Mouse (Mus musculus) CH12.LX (cell line): ENCODE measurements around the gene Epb41l2. TPM values are rescaled to one million over a fixed set of nuclear protein-coding genes. Genes with fewer than 3 reads are reported as not detected.

Experiments
- DNase-seq: peaks from one replicate; pipeline ENCODE4 v3.0.0-alpha.2; 2013; ENCODE audit errors: extremely low read depth
- H3K27ac ChIP-seq: 2 replicates; pipeline ENCODE4 v1.5.1; 2012; ENCODE audit warnings: low read depth, mild to moderate bottlenecking, control low read depth, moderate library complexity; ENCODE audit not compliant: insufficient read depth
- H3K27me3 ChIP-seq: replicated peaks from 2 replicates; pipeline ENCODE3; 2012; ENCODE audit warnings: inconsistent platforms
- H3K36me3 ChIP-seq, 2 experiments: replicated peaks in 1 of 2; 2 replicates each; pipeline versions ENCODE3 to v1.6.1; 2012; ENCODE audit warnings: inconsistent platforms in 1 of 2, low read length in 1 of 2, mild to moderate bottlenecking in 1 of 2, mixed read lengths in 1 of 2, moderate library complexity in 1 of 2; ENCODE audit not compliant: control insufficient read depth in 1 of 2, insufficient read depth in 1 of 2
- H3K4me1 ChIP-seq, 2 experiments: 2 replicates each; pipeline ENCODE4 v1.6.1; 2012; ENCODE audit warnings: inconsistent platforms in 1 of 2, moderate library complexity in 1 of 2; ENCODE audit not compliant: insufficient read depth in 2 of 2, control insufficient read depth in 1 of 2
- H3K4me2 ChIP-seq: 2 replicates; pipeline ENCODE4 v1.6.1; 2012; ENCODE audit warnings: low read depth, mild to moderate bottlenecking, control low read depth; ENCODE audit not compliant: poor library complexity, insufficient read depth, severe bottlenecking
- H3K4me3 ChIP-seq, 3 experiments: fragments of 150-350 bp in 1 of 3; sonication (generic) in 1 of 3; replicated peaks in 1 of 3; 2 replicates each; pipeline versions ENCODE3 to v1.5.1; 2011 to 2012; ENCODE audit warnings: low read depth in 2 of 3, low read length in 2 of 3, mild to moderate bottlenecking in 2 of 3, moderate library complexity in 2 of 3, control low read depth in 1 of 3, improper control_type of control experiment in 1 of 3, inconsistent platforms in 1 of 3, mixed read lengths in 1 of 3; ENCODE audit not compliant: poor library complexity in 1 of 3
- H3K79me2 ChIP-seq: replicated peaks from 2 replicates; pipeline ENCODE4 v1.6.1; 2012; ENCODE audit warnings: mild to moderate bottlenecking, moderate library complexity; ENCODE audit not compliant: control insufficient read depth, poor library complexity, insufficient read depth, severe bottlenecking; ENCODE audit errors: extremely low read depth
- H3K9ac ChIP-seq: 2 replicates; pipeline ENCODE4 v1.6.1; 2012; ENCODE audit warnings: low read depth, mild to moderate bottlenecking, control low read depth, moderate library complexity; ENCODE audit not compliant: insufficient read depth
- H3K9me3 ChIP-seq: replicated peaks from 2 replicates; pipeline ENCODE3; 2012; ENCODE audit warnings: low read length, inconsistent platforms, mixed read lengths
- E2F4 ChIP-seq: IDR thresholded peaks from 2 replicates; pipeline ENCODE4 v1.6.1; 2011; ENCODE audit warnings: low read depth, low read length, improper control_type of control experiment; ENCODE audit not compliant: insufficient replicate concordance
- ELF1 ChIP-seq: IDR thresholded peaks from 2 replicates; pipeline ENCODE4 v1.6.1; 2014; ENCODE audit warnings: low read depth, mild to moderate bottlenecking, inconsistent platforms, low read length, improper control_type of control experiment
- GABPA ChIP-seq: IDR thresholded peaks from 2 replicates; pipeline ENCODE4 v1.6.1; 2012; ENCODE audit warnings: low read depth, low read length, improper control_type of control experiment, inconsistent platforms; ENCODE audit not compliant: insufficient replicate concordance
- HCFC1 ChIP-seq: IDR thresholded peaks from 2 replicates; pipeline ENCODE4 v1.6.1; 2012; ENCODE audit warnings: low read depth, mild to moderate bottlenecking, inconsistent platforms, low read length, improper control_type of control experiment
- KAT2A ChIP-seq: IDR thresholded peaks from 2 replicates; pipeline ENCODE4 v1.6.1; 2012; ENCODE audit warnings: low read length, improper control_type of control experiment, inconsistent platforms; ENCODE audit not compliant: insufficient replicate concordance
- MAFK ChIP-seq: IDR thresholded peaks from 2 replicates; pipeline ENCODE4 v1.6.1; 2011; ENCODE audit warnings: low read length, improper control_type of control experiment; ENCODE audit not compliant: insufficient replicate concordance
- MAX ChIP-seq: IDR thresholded peaks from 2 replicates; pipeline ENCODE4 v1.6.1; 2011; ENCODE audit warnings: low read length, improper control_type of control experiment
- MAZ ChIP-seq: IDR thresholded peaks from 2 replicates; pipeline ENCODE4 v1.6.1; 2012; ENCODE audit warnings: low read depth, mild to moderate bottlenecking, inconsistent platforms, low read length, improper control_type of control experiment, moderate library complexity
- PAX5 ChIP-seq: IDR thresholded peaks from 2 replicates; pipeline ENCODE4 v1.6.1; 2012; ENCODE audit warnings: low read length, inconsistent platforms, mixed read lengths
- POLR2AphosphoS2 ChIP-seq: IDR thresholded peaks from 2 replicates; pipeline ENCODE4 v1.6.1; 2011; ENCODE audit warnings: low read depth, low read length, improper control_type of control experiment
- RCOR1 ChIP-seq: conservative IDR thresholded peaks from 2 replicates; pipeline ENCODE4 v1.6.1; 2012; ENCODE audit warnings: low read depth, mild to moderate bottlenecking, inconsistent platforms, low read length, improper control_type of control experiment
- TBP ChIP-seq: conservative IDR thresholded peaks from 2 replicates; pipeline ENCODE4 v1.6.1; 2011; ENCODE audit warnings: low read depth, low read length, improper control_type of control experiment
- TCF12 ChIP-seq: IDR thresholded peaks from 2 replicates; pipeline ENCODE4 v1.6.1; 2014; ENCODE audit warnings: low read depth, mild to moderate bottlenecking, inconsistent platforms, low read length, improper control_type of control experiment
- ZMIZ1 ChIP-seq: IDR thresholded peaks from 2 replicates; pipeline ENCODE4 v1.6.1; 2012; ENCODE audit warnings: low read depth, mild to moderate bottlenecking, inconsistent platforms, low read length, improper control_type of control experiment
- dilution Hi-C: fragments of 300-500 bp; cut with MboI; formaldehyde crosslinking; loops from 2 replicates; pipeline ENCODE4 v1.14.3; 2020; ENCODE audit warnings: low sequenced_read_pairs; ENCODE audit not compliant: extremely low pct_unique_long_range_greater_than_20kb, extremely low pct_ligation_motif_present
- in situ Hi-C: fragments of 300-500 bp; cut with MboI; formaldehyde crosslinking; loops from 3 replicates; pipeline ENCODE4 v1.14.3; 2019; ENCODE audit warnings: low sequenced_read_pairs, low pct_ligation_motif_present, low pct_unique_long_range_greater_than_20kb, mixed read lengths
- polyA plus RNA-seq: library from polyadenylated mRNA; unstranded; fragments of >175 nt; gene quantifications from 2 replicates; pipeline ENCODE4 v1.2.1, GENCODE M21; 2012; ENCODE audit warnings: low read depth; ENCODE audit not compliant: insufficient read length
- total RNA-seq, 2 experiments: library from RNA; depleted of rRNA; stranded (reverse); fragments of 300-350 nt in 1 of 2; fragments of >200 nt in 1 of 2; gene quantifications; 2 replicates each; pipeline ENCODE4 v1.2.3; 2012 to 2014

Epb41l2 gene
- total and polyA plus RNA-seq, 3 experiments, result 24.3 to 71.2 (median 28.4) TPM

- Histone ChIP-seq H3K4me1 (peaks cover 3 to 13% of the 10 kb centered on the region in 2 experiments; a peak in 3 of 4 replicates), H3K9me3 (peaks cover 3% of the 10 kb centered on the region), H3K27ac (no peak overlapping the region), H3K4me3 (no peak overlapping the region), H3K36me3 (no peaks in the 10 kb centered on the region), H3K4me2 (no peak overlapping the region), H3K27me3 (no peaks in the 10 kb centered on the region), H3K9ac (no peak overlapping the region), H3K79me2 (no peaks in the 10 kb centered on the region; the same call in 1 of the 2 replicates)
- dilution Hi-C loops (no loop called here), in situ Hi-C loops (no loop called here)
- DNase-seq, result no peak
- TF ChIP-seq MAFK, result no peak
- no peak for TF ChIP-seq TBP
- no peak for TF ChIP-seq E2F4
- TF ChIP-seq TCF12, result no peak
- TF ChIP-seq POLR2AphosphoS2, result no peak
- TF ChIP-seq HCFC1, result no peak
- no peak for TF ChIP-seq KAT2A
- TF ChIP-seq GABPA, result no peak
- no peak for TF ChIP-seq MAX
- TF ChIP-seq PAX5, result no peak
- no peak for TF ChIP-seq ZMIZ1
- no peak for TF ChIP-seq ELF1
- TF ChIP-seq MAZ, result no peak
Observed at GRCm38 (mm10) chr10:25333390-25334079, 26.1 kb upstream of the Epb41l2 start.

DNA sequence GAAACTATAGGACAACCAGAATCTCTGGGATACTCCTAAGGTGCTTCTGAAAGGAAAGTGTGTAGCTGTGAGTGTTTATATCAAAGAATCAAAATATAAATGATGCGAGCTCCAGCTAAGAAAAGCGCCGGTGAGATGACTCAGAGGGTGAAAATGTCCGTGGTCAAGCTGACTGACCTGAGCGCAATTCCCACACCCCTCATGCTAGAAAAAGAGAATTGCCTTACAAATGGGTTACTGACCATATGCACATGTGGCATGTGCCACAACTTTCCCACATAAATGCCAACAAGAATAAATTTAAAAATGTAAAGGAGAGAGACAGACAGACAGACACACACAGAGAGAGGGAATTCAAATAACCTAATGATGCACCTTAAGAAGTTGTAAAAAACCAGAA lies 18.9 kb upstream of the Epb41l2 start:
- TF ChIP-seq ZMIZ1, result no peak
- TF ChIP-seq RCOR1, result no peak
- Histone ChIP-seq H3K36me3 (no peaks in the 10 kb centered on the region), H3K27ac (no peak overlapping the region), H3K4me1 (peaks cover 0 to 11% of the 10 kb centered on the region in 2 experiments; a peak in 2 of 4 replicates), H3K79me2 (no peaks in the 10 kb centered on the region), H3K4me2 (no peak overlapping the region), H3K9me3 (no peaks in the 10 kb centered on the region), H3K9ac (no peak overlapping the region), H3K27me3 (no peaks in the 10 kb centered on the region), H3K4me3 (no peak overlapping the region)
- dilution Hi-C loops, result no loop called here
- DNase-seq, result no peak
- in situ Hi-C loops, result no loop called here
